Mouse (Mus musculus): ENCODE results near the gene Slc27a3. TPM values are rescaled to one million over a fixed set of nuclear protein-coding genes. Genes with fewer than 3 reads are reported as not detected.

The Slc27a3 gene
- total and polyA plus RNA-seq, 3 experiments: 1.3 to 2.6 (median 1.9) TPM

DNA sequence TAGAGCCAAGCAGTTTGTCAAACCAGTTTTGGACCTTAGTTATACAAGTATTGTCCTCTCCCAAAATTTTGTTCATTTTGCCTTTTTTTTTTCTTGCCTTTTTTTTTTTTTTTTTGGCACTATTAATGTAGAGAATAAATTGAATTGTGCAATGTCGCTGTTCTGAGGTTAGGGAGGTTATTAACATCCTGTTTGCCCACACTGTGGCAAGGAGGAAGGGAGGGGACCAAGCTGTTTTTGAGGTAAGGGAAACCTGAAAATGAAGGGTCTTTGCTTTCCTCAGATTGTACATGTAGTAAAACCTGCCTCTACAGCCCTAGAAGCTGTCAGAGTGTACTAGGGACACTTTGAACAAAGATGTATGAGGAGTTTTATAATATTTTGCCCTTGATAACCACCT lies 30.5 kb downstream of the Slc27a3 start:
- H3K9me3 ChIP-seq (replicated peaks; ENCODE audit: low read length): no peaks in the 10 kb centered on the region
- no peak for TF ChIP-seq ELF1 (IDR thresholded peaks at IDR 0.05; ENCODE audit: low read depth, low read length)
- no peak for TF ChIP-seq NELFE (IDR thresholded peaks at IDR 0.05; ENCODE audit: low read depth, low read length)
- peaks cover 33 to 72% of the 10 kb centered on the region in 2 experiments for H3K36me3 ChIP-seq (replicated peaks in 1 of 2; ENCODE audit: control insufficient read depth in 1 of 2, insufficient read depth in 1 of 2, low read length in 1 of 2)
- no peak overlapping the region for H3K4me3 ChIP-seq (replicated peaks in 1 of 3; ENCODE audit: low read depth in 2 of 3, low read length in 2 of 3, poor library complexity in 1 of 3)
- no peak overlapping the region for H3K9ac ChIP-seq (ENCODE audit: insufficient read depth, low read depth)
- no peaks in the 10 kb centered on the region for H3K27me3 ChIP-seq (replicated peaks)
- in situ Hi-C loops (cut with MboI; ENCODE audit: low pct_ligation_motif_present, low pct_unique_long_range_greater_than_20kb, low sequenced_read_pairs) (no loop called here), dilution Hi-C loops (cut with MboI; ENCODE audit: extremely low pct_ligation_motif_present, extremely low pct_unique_long_range_greater_than_20kb, low sequenced_read_pairs) (no loop called here)
- DNase-seq (ENCODE audit: extremely low read depth): no peak
- no peak overlapping the region for H3K4me2 ChIP-seq (ENCODE audit: insufficient read depth, low read depth, poor library complexity, severe bottlenecking)
- H3K27ac ChIP-seq (ENCODE audit: insufficient read depth, low read depth): no peak overlapping the region
- H3K4me1 ChIP-seq (ENCODE audit: control insufficient read depth in 1 of 2, insufficient read depth in 2 of 2): peaks cover 13 to 25% of the 10 kb centered on the region in 2 experiments; a peak in 3 of 4 replicates
- H3K79me2 ChIP-seq (replicated peaks; ENCODE audit: control insufficient read depth, extremely low read depth, insufficient read depth, poor library complexity, severe bottlenecking): peaks cover 4% of the 10 kb centered on the region; the same call in 1 of the 2 replicates

DNA sequence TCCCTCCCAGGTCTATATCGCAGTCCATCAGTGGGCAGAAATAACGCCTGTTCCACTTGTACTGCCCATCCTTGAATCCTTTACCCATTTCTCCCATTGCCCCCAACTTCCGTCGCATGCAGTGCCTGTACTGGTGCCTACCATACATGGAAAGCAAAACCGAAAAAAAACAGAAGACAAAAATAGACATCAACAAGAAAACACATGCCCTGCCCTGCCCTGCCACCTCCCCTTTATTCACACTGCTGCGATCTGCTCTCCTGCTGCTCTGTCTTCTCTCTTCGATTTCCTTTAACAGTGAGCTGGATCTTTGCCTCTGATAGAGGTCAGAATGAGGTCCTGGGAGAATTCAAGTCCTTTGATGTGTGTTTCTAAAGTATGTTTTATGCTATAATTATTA lies 31.8 kb downstream of the Slc27a3 start:
- Histone ChIP-seq H3K4me2 (ENCODE audit: insufficient read depth, low read depth, poor library complexity, severe bottlenecking) (peak overlapping the region; percentile 39), H3K4me1 (ENCODE audit: control insufficient read depth in 1 of 2, insufficient read depth in 2 of 2) (peaks cover 13 to 25% of the 10 kb centered on the region in 2 experiments; a peak in 3 of 4 replicates), H3K79me2 (replicated peaks; ENCODE audit: control insufficient read depth, extremely low read depth, insufficient read depth, poor library complexity, severe bottlenecking) (peaks cover 4% of the 10 kb centered on the region; the same call in 1 of the 2 replicates), H3K9ac (ENCODE audit: insufficient read depth, low read depth) (no peak overlapping the region), H3K27me3 (replicated peaks) (no peaks in the 10 kb centered on the region), H3K4me3 (replicated peaks in 1 of 3; ENCODE audit: low read depth in 2 of 3, low read length in 2 of 3, poor library complexity in 1 of 3) (no peak overlapping the region), H3K36me3 (replicated peaks in 1 of 2; ENCODE audit: control insufficient read depth in 1 of 2, insufficient read depth in 1 of 2, low read length in 1 of 2) (peaks cover 41 to 80% of the 10 kb centered on the region in 2 experiments), H3K9me3 (replicated peaks; ENCODE audit: low read length) (no peaks in the 10 kb centered on the region), H3K27ac (ENCODE audit: insufficient read depth, low read depth) (peak overlapping the region; percentile 57)
- dilution Hi-C loops (cut with MboI; ENCODE audit: extremely low pct_ligation_motif_present, extremely low pct_unique_long_range_greater_than_20kb, low sequenced_read_pairs) (no loop called here), in situ Hi-C loops (cut with MboI; ENCODE audit: low pct_ligation_motif_present, low pct_unique_long_range_greater_than_20kb, low sequenced_read_pairs) (no loop called here)
- no peak for DNase-seq (ENCODE audit: extremely low read depth)
- TF ChIP-seq JUND (conservative IDR thresholded peaks at IDR 0.05; ENCODE audit: low read depth, low read length) (no peak), CHD1 (IDR thresholded peaks at IDR 0.05; ENCODE audit: low read depth, low read length) (peak; percentile 95), ZKSCAN1 (IDR thresholded peaks at IDR 0.05; ENCODE audit: borderline replicate concordance, low read depth, low read length) (no peak), MXI1 (IDR thresholded peaks at IDR 0.05; ENCODE audit: low read depth, low read length) (no peak), NELFE (IDR thresholded peaks at IDR 0.05; ENCODE audit: low read depth, low read length) (no peak), ETS1 (conservative IDR thresholded peaks at IDR 0.05; ENCODE audit: low read depth, low read length) (no peak), SIN3A (IDR thresholded peaks at IDR 0.05; ENCODE audit: low read length) (no peak), CHD2 (IDR thresholded peaks at IDR 0.05; ENCODE audit: low read length) (no peak), ZNF384 (IDR thresholded peaks at IDR 0.05; ENCODE audit: low read depth, low read length) (peak; percentile 40; the same call in 1 of the 2 replicates), ELF1 (IDR thresholded peaks at IDR 0.05; ENCODE audit: low read depth, low read length) (no peak; the same call in 1 of the 2 replicates), RCOR1 (conservative IDR thresholded peaks at IDR 0.05; ENCODE audit: low read depth, low read length) (no peak), USF1 (IDR thresholded peaks at IDR 0.05; ENCODE audit: low read depth, low read length) (no peak), EP300 (IDR thresholded peaks at IDR 0.05; ENCODE audit: low read length) (no peak), CTCF (conservative IDR thresholded peaks at IDR 0.05 in 1 of 2, IDR thresholded peaks at IDR 0.05 in 1 of 2; ENCODE audit: low read depth in 2 of 2, low read length in 2 of 2) (no peak), IRF4 (IDR thresholded peaks at IDR 0.05; ENCODE audit: low read depth, low read length) (peak; percentile 80), TCF12 (IDR thresholded peaks at IDR 0.05; ENCODE audit: low read depth, low read length) (no peak), UBTF (IDR thresholded peaks at IDR 0.05; ENCODE audit: low read depth, low read length) (no peak), NRF1 (IDR thresholded peaks at IDR 0.05; ENCODE audit: low read depth, low read length) (no peak), TBP (conservative IDR thresholded peaks at IDR 0.05; ENCODE audit: low read depth, low read length) (no peak), POLR2AphosphoS2 (IDR thresholded peaks at IDR 0.05; ENCODE audit: low read depth, low read length) (no peak), ZMIZ1 (IDR thresholded peaks at IDR 0.05; ENCODE audit: low read depth, low read length) (no peak), E2F4 (IDR thresholded peaks at IDR 0.05; ENCODE audit: insufficient replicate concordance, low read depth, low read length) (no peak), JUN (IDR thresholded peaks at IDR 0.05; ENCODE audit: insufficient read depth, low read depth, low read length) (no peak), MAX (IDR thresholded peaks at IDR 0.05; ENCODE audit: low read length) (no peak), GABPA (IDR thresholded peaks at IDR 0.05; ENCODE audit: insufficient replicate concordance, low read depth, low read length) (no peak), MYC (IDR thresholded peaks at IDR 0.05; ENCODE audit: low read depth, low read length) (no peak), MEF2A (IDR thresholded peaks at IDR 0.05; ENCODE audit: borderline replicate concordance, low read depth, low read length) (peak; percentile 98), MAFK (IDR thresholded peaks at IDR 0.05; ENCODE audit: insufficient replicate concordance, low read length) (no peak), PAX5 (IDR thresholded peaks at IDR 0.05; ENCODE audit: low read length) (no peak), ZC3H11A (IDR thresholded peaks at IDR 0.05; ENCODE audit: low read depth, low read length) (no peak), BHLHE40 (IDR thresholded peaks at IDR 0.05; ENCODE audit: low read depth, low read length) (no peak), POLR2A (IDR thresholded peaks at IDR 0.05; ENCODE audit: low read depth, low read length) (no peak), KAT2A (IDR thresholded peaks at IDR 0.05; ENCODE audit: insufficient replicate concordance, low read length) (no peak), USF2 (conservative IDR thresholded peaks at IDR 0.05; ENCODE audit: low read depth, low read length) (no peak)

All from CH12.LX (cell line).